Mouse (Mus musculus): ENCODE data around the gene Ttc39b. TPM values are rescaled to one million over a fixed set of nuclear protein-coding genes. Genes with fewer than 3 reads are reported as not detected.

The Ttc39b gene
- total RNA-seq, 2 experiments from 2014 or later = 19.7 to 22.8 TPM

- no peak for DNase-seq
- intact Hi-C loops (cut with DNase I) = no loop called here
Measured at GRCm38 (mm10) chr4:83206416-83206802, 117.6 kb downstream of the Ttc39b start.

DNA sequence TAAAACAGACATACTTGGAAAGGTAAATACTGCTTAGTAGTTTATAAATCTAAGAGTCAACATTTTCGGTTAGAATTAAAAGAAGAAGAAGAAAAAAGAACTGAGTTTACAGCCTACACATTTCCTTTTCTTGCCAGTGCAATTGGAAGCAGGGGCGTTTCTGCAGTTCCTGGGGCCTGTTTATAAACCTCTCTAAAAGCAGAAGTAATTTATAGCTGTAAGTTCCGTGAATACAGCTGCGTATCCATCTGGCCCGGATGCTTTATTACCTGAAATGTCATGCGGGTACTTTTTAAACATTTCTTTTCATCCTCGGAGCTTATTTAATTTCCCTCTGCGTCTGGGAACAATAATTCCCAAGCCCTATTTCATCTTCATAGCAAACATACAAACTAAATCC is 124.7 kb downstream of the Ttc39b start:
- intact Hi-C loops (cut with DNase I) = no loop called here
- DNase-seq = no peak

- no peak for DNase-seq
- intact Hi-C loops (cut with DNase I) = no loop called here
Measured at GRCm38 (mm10) chr4:83198123-83198522, 125.9 kb downstream of the Ttc39b start.

DNA sequence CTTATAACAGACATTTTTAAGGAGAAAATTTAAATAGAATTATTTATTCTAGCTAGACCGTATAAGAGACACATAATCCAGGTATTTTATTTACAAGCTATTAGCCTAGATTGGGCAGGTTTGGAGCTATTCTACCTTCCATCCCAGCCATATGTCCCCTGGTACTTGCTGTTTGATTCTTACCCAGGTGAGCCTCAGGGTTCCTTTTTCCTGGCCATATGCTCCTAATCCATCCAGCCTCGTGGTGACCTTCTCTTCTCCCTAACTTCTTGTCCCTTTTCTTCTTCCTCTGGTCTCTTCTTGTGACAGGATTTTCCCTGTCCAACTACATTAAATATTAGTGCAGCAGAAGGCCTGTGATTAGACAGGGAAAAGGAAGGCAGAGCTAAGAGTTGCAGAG is 134.3 kb downstream of the Ttc39b start:
- no peak for DNase-seq
- intact Hi-C loops (cut with DNase I) = no loop called here

- intact Hi-C loops (cut with DNase I) = no loop called here
Measured at GRCm38 (mm10) chr4:83187324-83187723, 136.7 kb downstream of the Ttc39b start.

GRCm38 (mm10) chr4:83186448-83186847 is 137.6 kb downstream of the Ttc39b start:
- intact Hi-C loops (cut with DNase I) = no loop called here
- no peak for DNase-seq

More at GRCm38 (mm10) chr4:83187324-83187723, 136.7 kb downstream of the Ttc39b start:
- DNase-seq = no peak

DNA sequence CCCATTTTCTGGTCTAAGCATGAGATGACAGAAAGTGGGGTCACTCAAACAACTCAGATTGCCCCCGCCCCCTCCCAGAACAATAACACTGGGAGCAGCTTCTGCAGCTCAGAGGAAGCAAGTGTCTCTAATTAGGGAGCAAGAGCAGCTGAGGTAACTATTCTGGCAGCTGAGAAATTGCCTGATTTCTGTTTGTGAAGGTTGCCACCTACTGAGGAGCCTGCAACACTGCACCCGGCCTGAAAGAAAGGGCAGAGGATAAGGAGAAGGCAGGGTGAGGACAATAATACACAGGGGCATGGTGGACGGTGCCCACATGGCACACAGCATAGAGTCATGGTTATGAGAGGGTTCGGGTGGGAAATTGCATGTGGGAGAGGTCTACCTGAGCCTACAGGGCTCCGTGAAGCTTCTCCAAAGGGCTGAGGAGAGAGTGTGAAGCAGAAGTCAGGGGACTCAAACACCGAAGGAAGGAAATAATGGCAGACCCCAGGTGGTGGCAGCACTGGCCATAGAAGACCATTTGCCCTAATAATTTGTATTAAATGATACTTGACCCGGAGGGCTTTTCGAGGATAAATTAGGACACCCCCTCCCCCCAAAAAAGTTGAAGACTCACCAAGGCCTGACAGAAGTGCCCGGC is 140.6 kb downstream of the Ttc39b start:
- peak; percentile 72 for DNase-seq
- intact Hi-C loops (cut with DNase I) = loop anchor here (5.0 kb wide), 1 partner anchor 241 kb away; no protein-coding TSS in a partner anchor

DNA sequence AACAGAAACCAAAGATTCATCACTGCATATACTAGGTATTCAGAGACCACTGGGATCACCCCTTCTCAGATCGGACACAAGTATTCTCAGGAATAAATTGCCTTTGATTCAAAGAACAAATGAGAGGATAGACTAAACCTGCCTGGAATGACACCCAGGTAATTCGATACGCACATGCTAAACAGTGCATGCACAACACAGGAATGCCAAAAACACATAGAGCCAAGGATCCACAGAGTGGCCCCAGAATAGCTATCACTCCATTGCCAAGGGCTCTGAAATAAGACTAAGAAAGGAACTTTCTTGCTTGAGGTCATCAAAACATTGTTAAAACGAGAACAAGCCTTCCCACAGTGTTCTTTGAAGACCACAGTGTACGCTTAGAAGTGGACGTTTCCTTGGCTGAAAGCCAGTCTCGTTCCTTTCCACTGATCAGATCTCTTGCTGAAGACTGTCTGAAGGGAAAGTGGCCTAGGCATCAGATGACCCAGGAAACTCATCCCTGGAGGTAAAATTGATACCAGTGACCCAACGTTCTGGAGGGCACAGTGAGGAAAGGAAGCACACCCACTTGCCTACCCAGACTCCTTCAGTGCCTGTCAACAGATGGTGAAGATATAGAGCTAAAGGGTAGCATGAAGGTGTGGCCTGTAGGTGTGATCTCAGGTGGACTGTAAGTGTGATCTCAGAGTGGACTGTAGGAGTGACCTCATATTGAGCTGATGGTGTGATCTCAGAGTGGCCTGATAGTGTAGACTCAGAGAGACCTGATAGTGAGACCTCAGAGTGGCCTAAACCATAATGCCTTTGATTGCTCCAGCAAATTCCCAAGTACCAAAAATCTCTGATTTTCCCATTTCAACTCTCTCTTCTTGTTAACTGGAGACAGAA is 141.6 kb downstream of the Ttc39b start:
- no peak for DNase-seq
- intact Hi-C loops (cut with DNase I) = loop anchor here (5.0 kb wide), 1 partner anchor 240 kb away; no protein-coding TSS in a partner anchor

DNA sequence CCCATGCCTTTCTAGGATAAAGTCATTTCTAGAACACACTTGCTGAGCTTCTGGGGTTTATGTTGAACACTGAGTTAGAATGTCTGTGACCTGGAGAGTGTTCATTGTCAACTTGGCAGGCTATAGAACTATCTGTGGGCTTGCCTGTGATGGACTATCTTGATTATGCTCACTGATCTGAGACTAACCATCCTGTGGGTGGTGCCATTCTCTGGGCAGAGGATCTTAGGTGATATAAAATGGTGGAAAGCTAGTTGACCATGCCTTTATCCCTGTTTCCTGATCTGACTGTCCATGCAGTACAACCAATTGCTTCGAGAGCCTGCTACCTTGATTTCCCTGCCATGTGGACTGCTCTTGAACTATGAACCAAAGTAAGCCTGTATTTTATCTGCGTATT is 146.6 kb downstream of the Ttc39b start:
- no peak for DNase-seq
- intact Hi-C loops (cut with DNase I) = no loop called here

GRCm38 (mm10) chr4:83174946-83175345 is 149.1 kb downstream of the Ttc39b start:
- intact Hi-C loops (cut with DNase I) = no loop called here
- no peak for DNase-seq

GRCm38 (mm10) chr4:83172278-83172677 is 151.8 kb downstream of the Ttc39b start:
- DNase-seq = no peak
- intact Hi-C loops (cut with DNase I) = no loop called here

DNA sequence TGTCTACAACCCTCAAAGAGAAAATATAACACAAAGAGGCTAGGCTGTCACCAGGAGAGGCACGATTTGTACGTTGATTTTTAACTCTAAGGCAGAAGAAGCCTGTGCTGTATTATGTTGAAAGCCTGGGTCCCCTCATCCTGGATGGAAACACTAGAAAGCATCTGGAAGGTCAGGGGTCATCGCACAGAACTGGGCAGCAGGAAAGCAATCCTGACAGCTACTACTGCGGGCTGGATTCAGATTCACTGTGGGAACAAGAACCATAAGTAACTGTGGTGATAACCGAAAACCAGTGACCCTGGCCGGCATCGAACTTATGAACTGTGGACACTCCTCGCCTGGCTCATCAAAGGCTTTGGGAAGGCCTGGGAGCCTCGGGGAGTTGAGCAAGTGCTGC is 153.3 kb downstream of the Ttc39b start:
- intact Hi-C loops (cut with DNase I) = no loop called here
- DNase-seq = no peak

Other genes with a start within 250 kb of the Ttc39b start
- 10 to 100 TPM; 47.5 to 56.5 TPM for gene Snapc3, start 93.5 kb upstream of the Ttc39b start, total RNA-seq (2021)
- gene Psip1, start 162.2 kb upstream of the Ttc39b start, total RNA-seq (2021) = 100 to 1,000 TPM; 271 to 277 TPM
- gene Ccdc171, start 201.3 kb upstream of the Ttc39b start, total RNA-seq (2021) = 1 to 10 TPM; 4.2 to 5.6 TPM

Measured in left cerebral cortex, postnatal 4 days (tissue).